Mouse (Mus musculus) embryonic facial prominence, embryonic 14.5 days (tissue): ENCODE measurements around the gene Ipo9. TPM values are rescaled to one million over a fixed set of nuclear protein-coding genes. Genes with fewer than 3 reads are reported as not detected.

Experiments
- ATAC-seq: fragments of 200-750 bp; cut with Nextera tagmentation; 2 replicates; pipeline ENCODE4 v1.8.0; 2017; ENCODE audit warnings: low read depth, moderate number of reproducible peaks, moderate TSS enrichment
- DNase-seq: peaks from one replicate; pipeline ENCODE4 v3.0.0-alpha.2; 2015; ENCODE audit warnings: low spot score
- H3K27ac ChIP-seq: fragments of 300-500 bp; sonication (generic); replicated peaks from 2 replicates; pipeline ENCODE4 v1.5.1; 2014; ENCODE audit warnings: low read depth, mild to moderate bottlenecking, low read length, moderate library complexity
- H3K27me3 ChIP-seq: fragments of 300-500 bp; sonication (generic); replicated peaks from 2 replicates; pipeline ENCODE4 v1.6.1; 2014; ENCODE audit warnings: low read length; ENCODE audit not compliant: control insufficient read depth, insufficient read depth
- H3K36me3 ChIP-seq: fragments of 300-500 bp; sonication (generic); 2 replicates; pipeline ENCODE4 v1.6.1; 2014; ENCODE audit warnings: low read length, mixed read lengths; ENCODE audit not compliant: control insufficient read depth, insufficient read depth
- H3K4me1 ChIP-seq: fragments of 300-500 bp; sonication (generic); 2 replicates; pipeline ENCODE4 v1.6.1; 2014; ENCODE audit warnings: antibody characterized with exemption, low read length; ENCODE audit not compliant: control insufficient read depth, insufficient read depth
- H3K4me2 ChIP-seq: fragments of 300-500 bp; sonication (generic); 2 replicates; pipeline ENCODE4 v1.6.1; 2014; ENCODE audit warnings: low read depth, mild to moderate bottlenecking, low read length, moderate library complexity, mixed read lengths
- H3K4me3 ChIP-seq: fragments of 300-500 bp; sonication (generic); 2 replicates; pipeline ENCODE4 v1.5.1; 2014; ENCODE audit warnings: low read depth, mild to moderate bottlenecking, low read length
- H3K9ac ChIP-seq: fragments of 300-500 bp; sonication (generic); 2 replicates; pipeline ENCODE4 v1.6.1; 2014; ENCODE audit warnings: low read depth, mild to moderate bottlenecking, low read length, moderate library complexity, mixed read lengths
- H3K9me3 ChIP-seq: fragments of 300-500 bp; sonication (generic); 2 replicates; pipeline ENCODE4 v1.6.1; 2016; ENCODE audit warnings: low read length; ENCODE audit not compliant: control insufficient read depth
- WGBS: fragments of 180-500 bp; shearing (Covaris S2); extraction: QIAGEN DNeasy Blood & Tissue Kit; methylation state at CpG from one replicate; pipeline ENCODE4 v1.1.7; 2014; 5-methylcytosine and 5-hydroxymethylcytosine counted together
- polyA plus RNA-seq: library from polyadenylated mRNA; unstranded; fragments of >200 nt; fragmentation: Nextera tagmentation; extraction: Ambion mirVana; gene quantifications from 2 replicates; pipeline ENCODE4 v1.2.1, GENCODE M21; 2014

The Ipo9 gene
- polyA plus RNA-seq, 1 experiment from 2014 or later, result 103 TPM

DNA sequence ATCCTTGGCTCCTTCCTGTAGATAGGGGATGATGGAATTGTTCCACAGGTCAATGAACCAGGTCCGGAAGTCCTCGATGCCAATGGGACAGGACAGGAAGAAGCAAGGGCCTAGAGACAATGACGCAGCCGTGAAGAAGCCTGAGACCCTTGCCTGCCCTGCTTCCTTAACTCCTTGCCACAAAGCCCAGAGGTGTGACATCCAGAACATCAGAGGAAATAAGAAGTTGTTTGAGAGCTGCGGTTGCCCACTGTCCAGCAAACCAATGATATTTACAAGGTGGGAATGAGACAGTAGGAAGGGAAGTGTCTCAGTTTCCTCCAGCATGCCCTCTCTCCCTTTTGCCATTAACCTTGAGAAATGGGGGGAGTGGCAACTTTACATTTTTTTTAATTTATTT lies 18.6 kb upstream of the Ipo9 start:
- ATAC-seq, result no peak
- no peak overlapping the region for H3K9ac ChIP-seq
- no peaks in the 10 kb centered on the region for H3K9me3 ChIP-seq
- H3K36me3 ChIP-seq, result peaks cover 59% of the 10 kb centered on the region
- H3K4me3 ChIP-seq, result no peak overlapping the region
- no peak overlapping the region for H3K4me2 ChIP-seq
- no peaks in the 10 kb centered on the region for H3K27me3 ChIP-seq
- no peak overlapping the region for H3K27ac ChIP-seq
- WGBS, result 87% methylated on average over 5 of the region's 5 CpGs
- no peak for DNase-seq
- no peaks in the 10 kb centered on the region for H3K4me1 ChIP-seq

DNA sequence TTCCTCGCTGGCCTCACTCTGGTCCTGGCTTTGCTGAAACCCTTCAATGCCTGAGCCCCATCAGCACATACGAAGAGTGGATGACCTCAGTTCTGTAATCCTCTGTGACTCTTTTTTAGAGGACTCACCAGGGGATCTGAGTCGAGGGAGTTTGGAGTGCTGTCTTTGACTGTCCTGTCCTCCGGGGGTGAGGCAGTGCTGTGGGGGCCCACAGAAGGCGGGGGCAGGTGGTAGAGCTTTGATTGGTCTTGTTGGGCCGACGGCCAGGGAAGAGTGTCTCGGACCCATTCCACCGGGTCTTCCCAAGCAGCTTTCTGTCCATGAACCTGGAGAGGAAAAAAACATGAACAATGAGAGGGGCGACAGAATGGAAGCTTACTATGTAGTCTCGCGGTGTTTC lies 13.2 kb upstream of the Ipo9 start:
- Histone ChIP-seq H3K4me2 (no peak overlapping the region), H3K4me1 (no peaks in the 10 kb centered on the region), H3K36me3 (peaks cover 52% of the 10 kb centered on the region), H3K9me3 (no peaks in the 10 kb centered on the region), H3K4me3 (no peak overlapping the region), H3K27ac (no peak overlapping the region), H3K9ac (no peak overlapping the region), H3K27me3 (no peaks in the 10 kb centered on the region)
- DNase-seq (no peak), ATAC-seq (no peak)
- WGBS, result 92% methylated on average over 12 of the region's 12 CpGs

DNA sequence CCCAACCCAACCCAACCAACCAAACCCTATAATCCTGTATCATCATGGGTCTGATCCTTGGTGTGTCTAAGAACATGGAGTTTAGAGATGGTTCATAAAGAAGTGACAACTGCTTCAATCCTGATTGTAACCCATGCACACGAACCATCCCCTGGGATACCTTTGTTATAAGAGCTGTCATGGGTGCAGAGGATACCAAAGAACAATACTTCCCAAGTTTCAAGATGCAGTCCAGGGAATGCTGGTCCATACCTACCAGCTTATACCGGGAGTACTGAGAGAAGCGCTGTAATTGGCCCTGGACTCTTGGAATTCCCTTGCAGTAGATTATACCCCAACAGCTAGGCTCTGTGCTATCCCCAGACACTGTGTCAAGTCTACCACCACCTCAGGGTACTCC lies 11.6 kb upstream of the Ipo9 start:
- H3K36me3 ChIP-seq, result peaks cover 55% of the 10 kb centered on the region

DNA sequence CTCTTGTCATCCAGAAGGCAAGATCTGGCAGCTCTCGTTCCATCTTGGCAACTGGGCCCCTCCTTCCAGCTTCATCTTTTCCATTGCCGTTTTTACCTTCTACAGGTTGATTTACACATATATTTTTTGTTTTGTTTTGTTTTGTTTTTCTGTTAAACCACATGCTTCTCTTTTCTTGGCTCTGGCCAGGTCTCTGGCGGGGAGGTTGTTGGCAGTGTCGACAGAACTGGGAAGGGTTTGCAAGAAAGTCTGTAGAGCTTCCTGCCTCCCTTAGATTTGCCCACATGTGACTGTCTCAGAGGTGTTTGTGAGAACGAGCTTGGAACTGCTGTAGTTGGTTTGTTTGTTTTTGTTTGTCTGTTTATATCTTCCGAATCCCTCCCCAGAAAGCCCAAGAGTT lies 10.7 kb upstream of the Ipo9 start:
- no peak overlapping the region for H3K9ac ChIP-seq
- no peaks in the 10 kb centered on the region for H3K27me3 ChIP-seq
- H3K4me2 ChIP-seq, result no peak overlapping the region
- peaks cover 55% of the 10 kb centered on the region for H3K36me3 ChIP-seq
- H3K4me3 ChIP-seq, result no peak overlapping the region
- WGBS, result 87% methylated on average over 6 of the region's 6 CpGs
- no peak for DNase-seq
- no peak overlapping the region for H3K27ac ChIP-seq
- H3K4me1 ChIP-seq, result no peaks in the 10 kb centered on the region
- ATAC-seq, result no peak
- no peaks in the 10 kb centered on the region for H3K9me3 ChIP-seq

More for the DNA sequence above, 11.6 kb upstream of the Ipo9 start:
- Histone ChIP-seq H3K9me3 (no peaks in the 10 kb centered on the region), H3K27me3 (no peaks in the 10 kb centered on the region), H3K4me1 (no peaks in the 10 kb centered on the region), H3K4me3 (no peak overlapping the region), H3K9ac (no peak overlapping the region), H3K27ac (no peak overlapping the region), H3K4me2 (no peak overlapping the region)
- WGBS, result 92% methylated on average over 3 of the region's 3 CpGs
- ATAC-seq (no peak), DNase-seq (no peak)

DNA sequence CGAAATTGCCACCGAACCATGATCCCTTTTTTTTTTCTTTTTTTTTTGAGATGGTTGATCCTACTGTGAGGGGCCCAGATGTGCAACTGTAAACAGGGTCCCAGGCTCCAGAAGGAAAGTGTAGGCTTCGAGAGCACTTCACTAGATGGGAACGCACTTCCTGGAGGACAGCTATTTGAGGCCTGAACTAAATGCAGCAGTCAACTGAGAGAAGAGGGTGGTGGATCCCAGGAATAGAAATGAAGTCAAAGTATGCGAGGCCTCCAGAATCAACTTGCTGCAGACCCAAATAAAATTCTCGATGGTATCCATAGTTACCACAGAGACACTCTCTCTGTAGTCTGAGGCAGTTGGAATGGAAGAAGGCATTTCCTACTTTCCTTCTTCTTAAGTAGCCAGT lies 8.5 kb upstream of the Ipo9 start:
- 91% methylated on average over 6 of the region's 6 CpGs for WGBS
- Histone ChIP-seq H3K36me3 (peaks cover 48% of the 10 kb centered on the region), H3K4me1 (no peaks in the 10 kb centered on the region), H3K9me3 (no peaks in the 10 kb centered on the region), H3K9ac (no peak overlapping the region), H3K27ac (no peak overlapping the region), H3K4me3 (no peak overlapping the region), H3K27me3 (no peaks in the 10 kb centered on the region), H3K4me2 (no peak overlapping the region)
- no peak for ATAC-seq
- DNase-seq, result no peak

DNA sequence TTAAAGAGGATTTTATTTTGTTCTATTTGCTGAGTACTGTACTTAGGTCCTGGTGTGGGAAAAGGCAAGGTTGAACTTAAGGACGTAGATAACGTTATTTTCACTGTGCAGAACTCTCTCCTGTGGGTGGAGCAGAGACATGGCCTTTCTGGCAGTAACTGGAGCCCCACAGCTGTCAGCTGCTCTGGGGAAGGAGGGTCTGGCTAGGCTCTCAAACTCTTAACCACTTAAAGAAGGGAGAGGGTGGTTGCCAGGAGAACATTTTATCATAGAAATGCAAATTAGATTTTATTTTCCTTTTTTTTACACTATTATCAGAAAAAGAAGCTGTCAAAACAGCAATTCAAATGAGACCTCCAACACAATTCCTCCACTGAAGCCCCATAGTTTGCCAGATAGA lies 5.5 kb upstream of the Ipo9 start:
- Histone ChIP-seq H3K4me3 (no peak overlapping the region), H3K4me1 (peaks cover 5% of the 10 kb centered on the region; the same call in 1 of the 2 replicates), H3K4me2 (no peak overlapping the region), H3K27ac (no peak overlapping the region; the same call in 1 of the 2 replicates), H3K36me3 (peaks cover 19% of the 10 kb centered on the region), H3K27me3 (no peaks in the 10 kb centered on the region), H3K9ac (no peak overlapping the region), H3K9me3 (no peaks in the 10 kb centered on the region)
- peak; percentile 61 for DNase-seq
- 17% methylated on average over 2 of the region's 2 CpGs for WGBS
- no peak for ATAC-seq

DNA sequence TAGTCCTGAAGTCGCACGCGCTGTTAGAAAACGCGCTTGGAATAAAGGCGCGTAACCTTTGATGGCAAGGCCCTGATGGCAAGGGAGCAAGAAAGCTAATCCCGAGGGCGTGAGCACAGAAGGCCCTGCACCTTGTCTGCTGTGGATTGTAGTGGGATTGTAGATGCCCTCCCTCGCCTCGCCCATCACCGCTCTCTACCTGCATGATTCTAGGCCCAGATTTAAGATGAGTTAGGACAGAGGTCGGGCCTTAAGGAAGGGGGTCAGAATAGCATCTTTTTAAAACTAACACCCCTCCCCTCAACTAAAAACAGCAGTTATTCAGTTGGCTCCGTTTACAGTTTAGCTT lies 344 bp upstream of the Ipo9 start:
- no peak for DNase-seq
- no peaks in the 10 kb centered on the region for H3K27me3 ChIP-seq
- H3K9me3 ChIP-seq, result no peaks in the 10 kb centered on the region
- peak overlapping the region; percentile 57 for H3K4me2 ChIP-seq
- H3K4me1 ChIP-seq, result peaks cover 11% of the 10 kb centered on the region
- H3K9ac ChIP-seq, result peak overlapping the region; percentile 93
- peak overlapping the region; percentile 98 for H3K4me3 ChIP-seq
- peak; percentile 64 for ATAC-seq
- H3K36me3 ChIP-seq, result peaks cover 15% of the 10 kb centered on the region; the same call in 1 of the 2 replicates
- peak overlapping the region; percentile 88 for H3K27ac ChIP-seq
- under 1% methylated on average over 14 of the region's 14 CpGs for WGBS

DNA sequence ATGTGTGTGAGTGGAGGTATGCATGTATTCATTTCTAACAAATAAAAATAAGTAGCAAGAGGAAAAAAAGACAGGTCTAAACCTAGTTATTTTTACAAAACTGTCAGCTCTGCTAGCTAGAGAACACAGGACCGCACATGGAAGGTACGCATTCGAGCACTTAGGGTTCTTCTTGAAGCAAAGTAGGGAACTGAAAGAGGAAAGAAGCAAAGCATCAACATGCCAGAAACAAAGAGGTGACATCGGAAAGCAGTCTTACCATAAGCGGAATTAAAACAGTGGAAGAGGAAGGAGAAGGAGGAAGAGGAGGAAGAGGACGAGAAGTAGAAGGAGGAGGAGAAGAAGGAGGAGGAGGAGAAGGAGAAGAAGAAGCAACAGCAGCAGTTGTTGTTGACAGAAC lies 2.9 kb downstream of the Ipo9 start:
- H3K36me3 ChIP-seq, result peaks cover 39% of the 10 kb centered on the region
- no peak overlapping the region for H3K4me2 ChIP-seq
- H3K9ac ChIP-seq, result no peak overlapping the region
- H3K4me3 ChIP-seq, result no peak overlapping the region
- ATAC-seq, result no peak
- 82% methylated on average over 6 of the region's 6 CpGs for WGBS
- no peaks in the 10 kb centered on the region for H3K9me3 ChIP-seq
- H3K4me1 ChIP-seq, result peaks cover 11% of the 10 kb centered on the region
- no peaks in the 10 kb centered on the region for H3K27me3 ChIP-seq
- no peak overlapping the region for H3K27ac ChIP-seq
- DNase-seq, result no peak

DNA sequence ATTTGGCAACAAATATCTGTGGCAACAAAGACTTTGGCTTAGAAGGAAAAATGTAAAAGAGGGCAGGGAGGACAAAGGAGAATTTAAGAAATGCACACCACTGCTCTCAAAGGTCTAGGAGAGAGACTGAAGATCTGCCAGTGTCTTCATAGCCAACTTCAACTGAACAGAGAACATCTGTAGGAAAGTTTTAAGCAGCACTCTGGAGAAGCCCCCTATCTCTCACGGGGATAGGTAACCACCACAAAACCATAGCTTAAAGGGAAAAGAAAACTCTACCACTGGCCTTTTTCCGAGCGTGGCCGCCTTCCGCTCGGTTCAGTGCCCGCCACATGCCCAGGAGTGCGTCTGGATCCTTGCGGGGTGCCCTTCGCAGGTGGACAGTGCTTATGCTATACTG lies 3.7 kb downstream of the Ipo9 start:
- Histone ChIP-seq H3K9me3 (no peaks in the 10 kb centered on the region), H3K27me3 (no peaks in the 10 kb centered on the region), H3K27ac (no peak overlapping the region), H3K4me2 (no peak overlapping the region), H3K4me1 (peaks cover 11% of the 10 kb centered on the region), H3K36me3 (peaks cover 39% of the 10 kb centered on the region), H3K9ac (no peak overlapping the region), H3K4me3 (no peak overlapping the region)
- 95% methylated on average over 10 of the region's 10 CpGs for WGBS
- DNase-seq (no peak), ATAC-seq (no peak)
